16 mouse cellular contexts compared by ENCODE assay signal in genomic region chr14:114952280-114952679, GRCm38 (mm10).
DNase-seq lines count a peak whose midpoint lies in the region; ATAC-seq and TF ChIP-seq lines count a peak whose summit lies in the region.
"Had no signal": no experiment of that assay in that cellular context is flagged by ENCODE, and none has a peak within 500 bp of the region (broad histone marks: within the 10 kb centered on the region; RNA-seq: fewer than 3 reads in every experiment).

No protein-coding gene starts in this region.

- intact Hi-C loops in gastrocnemius, postnatal 14 days (cut with DNase I; ENCODE audit: low total_unique reads) = no loop called here

- WGBS in intestine, embryonic 15.5 days = 13% methylated on average over 5 of the region's 5 CpGs
- WGBS in intestine, postnatal 0 days = 25% methylated on average over 5 of the region's 5 CpGs
- 1% methylated on average over 5 of the region's 5 CpGs for WGBS in embryonic facial prominence, embryonic 10.5 days
- WGBS in midbrain, embryonic 13.5 days = 4% methylated on average over 5 of the region's 5 CpGs

- H3K4me2 ChIP-seq in intestine, embryonic 15.5 days (replicated peaks) = no peak overlapping the region
- H3K4me2 ChIP-seq in intestine, postnatal 0 days (replicated peaks; ENCODE audit: low read depth) = no peak overlapping the region
- H3K4me2 ChIP-seq in midbrain, embryonic 13.5 days (replicated peaks) = no peak overlapping the region
- H3K4me2 ChIP-seq: liver, embryonic 15.5 days; neural tube, embryonic 13.5 days had no signal

- no peaks in the 10 kb centered on the region for H3K27me3 ChIP-seq in intestine, embryonic 15.5 days (replicated peaks)
- no peaks in the 10 kb centered on the region for H3K27me3 ChIP-seq in intestine, postnatal 0 days (replicated peaks; ENCODE audit: control insufficient read depth, insufficient read depth, low read length)
- H3K27me3 ChIP-seq in embryonic facial prominence, embryonic 10.5 days (replicated peaks; ENCODE audit: low read depth, poor library complexity, severe bottlenecking) = no peaks in the 10 kb centered on the region
- H3K27me3 ChIP-seq in midbrain, embryonic 13.5 days = peaks cover 3% of the 10 kb centered on the region; the same call in 1 of the 2 replicates
- H3K27me3 ChIP-seq: liver, embryonic 15.5 days; megakaryocyte, embryonic 14.5 days; neural tube, embryonic 13.5 days had no signal

- ATAC-seq in intestine, embryonic 15.5 days = peak; percentile 43; the same call in 1 of the 2 replicates
- ATAC-seq in intestine, postnatal 0 days = no peak
- ATAC-seq in midbrain, embryonic 13.5 days = peak; percentile 54; the same call in 1 of the 2 replicates
- ATAC-seq: hindbrain, embryonic 16.5 days had no signal

- H3K4me3 ChIP-seq in intestine, embryonic 15.5 days (replicated peaks) = no peak overlapping the region
- no peak overlapping the region for H3K4me3 ChIP-seq in intestine, postnatal 0 days (ENCODE audit: low read depth, low read length)
- no peak overlapping the region for H3K4me3 ChIP-seq in embryonic facial prominence, embryonic 10.5 days
- no peak overlapping the region for H3K4me3 ChIP-seq in midbrain, embryonic 13.5 days (replicated peaks)
- H3K4me3 ChIP-seq: heart, adult 2 months; liver, embryonic 15.5 days; megakaryocyte, embryonic 14.5 days; neural tube, embryonic 13.5 days had no signal

- TF ChIP-seq CTCF in intestine, postnatal 0 days (IDR thresholded peaks at IDR 0.05; ENCODE audit: low read depth) = no peak

- DNase-seq in embryo, embryonic 10 days (ENCODE audit: low spot score) = peak; percentile 96
- peak; percentile 70 for DNase-seq in embryonic facial prominence, embryonic 10.5 days (ENCODE audit: low spot score)
- DNase-seq in gastrocnemius, postnatal 14 days = no peak
- no peak for DNase-seq in gastrocnemius, postnatal 10 days
- DNase-seq: adrenal gland, postnatal 10 days; cerebellum, adult 2 months; heart, adult 2 months; lung, postnatal 10 days had no signal

- 0 out of 2 replicates have a peak, but pooled peaks cover 5% of the 10 kb centered on the region for H3K4me1 ChIP-seq in intestine, embryonic 15.5 days (replicated peaks)
- H3K4me1 ChIP-seq in intestine, postnatal 0 days (replicated peaks; ENCODE audit: control insufficient read depth, insufficient read depth, low read length) = no peaks in the 10 kb centered on the region
- peaks cover 73% of the 10 kb centered on the region for H3K4me1 ChIP-seq in embryonic facial prominence, embryonic 10.5 days
- H3K4me1 ChIP-seq in midbrain, embryonic 13.5 days (replicated peaks) = peaks cover 21% of the 10 kb centered on the region
- H3K4me1 ChIP-seq: liver, embryonic 15.5 days had no signal

- no peak overlapping the region for H3K27ac ChIP-seq in intestine, embryonic 15.5 days
- H3K27ac ChIP-seq in intestine, postnatal 0 days (ENCODE audit: low read depth, low read length) = no peak overlapping the region
- peak overlapping the region; percentile 68 for H3K27ac ChIP-seq in embryonic facial prominence, embryonic 10.5 days (replicated peaks)
- H3K27ac ChIP-seq in midbrain, embryonic 13.5 days = no peak overlapping the region
- H3K27ac ChIP-seq: heart, adult 2 months; kidney, postnatal 0 days; liver, embryonic 15.5 days; neural tube, embryonic 13.5 days had no signal

- H3K9ac ChIP-seq in intestine, embryonic 15.5 days = no peak overlapping the region
- no peak overlapping the region for H3K9ac ChIP-seq in intestine, postnatal 0 days (ENCODE audit: low read depth, low read length)
- no peak overlapping the region for H3K9ac ChIP-seq in midbrain, embryonic 13.5 days (replicated peaks)
- H3K9ac ChIP-seq: liver, embryonic 15.5 days; neural tube, embryonic 13.5 days had no signal

- H3K36me3 ChIP-seq in intestine, embryonic 15.5 days = no peaks in the 10 kb centered on the region
- H3K36me3 ChIP-seq in intestine, postnatal 0 days (ENCODE audit: control insufficient read depth, insufficient read depth) = no peaks in the 10 kb centered on the region
- H3K36me3 ChIP-seq in embryonic facial prominence, embryonic 10.5 days (replicated peaks) = no peaks in the 10 kb centered on the region
- H3K36me3 ChIP-seq in midbrain, embryonic 13.5 days = no peaks in the 10 kb centered on the region
- H3K36me3 ChIP-seq: liver, embryonic 15.5 days; neural tube, embryonic 13.5 days had no signal

- H3K9me3 ChIP-seq in intestine, embryonic 15.5 days = no peaks in the 10 kb centered on the region
- H3K9me3 ChIP-seq in intestine, postnatal 0 days (ENCODE audit: control insufficient read depth) = no peaks in the 10 kb centered on the region
- H3K9me3 ChIP-seq in embryonic facial prominence, embryonic 10.5 days = no peaks in the 10 kb centered on the region
- no peaks in the 10 kb centered on the region for H3K9me3 ChIP-seq in midbrain, embryonic 13.5 days
- H3K9me3 ChIP-seq: liver, embryonic 15.5 days; megakaryocyte, embryonic 14.5 days; neural tube, embryonic 13.5 days had no signal

Comparison
In these comparisons a context has a peak if more than half of its experiments do, and no peak if none do; other contexts are left out.
1. DNase-seq: peak in embryo, embryonic 10 days (single experiment) and embryonic facial prominence, embryonic 10.5 days (single experiment); none in gastrocnemius, postnatal 14 days (single experiment) and gastrocnemius, postnatal 10 days (single experiment).